Mouse (Mus musculus) CD8-positive naive resting alpha-beta T cell, adult 2 months (primary cell): ENCODE data around the gene Fam229a.
"Not testable (repeated sequence)": the region's sequence is repeated elsewhere in the genome, so short reads cannot be mapped to it uniquely, and the experiment has no call there.

ENCODE experiments used
- DNase-seq, 2 experiments: peaks; one replicate each; pipeline ENCODE4 v3.0.0; 2022; ENCODE audit warnings: low read depth in 2 of 2, low spot score in 2 of 2

The Fam229a gene

DNA sequence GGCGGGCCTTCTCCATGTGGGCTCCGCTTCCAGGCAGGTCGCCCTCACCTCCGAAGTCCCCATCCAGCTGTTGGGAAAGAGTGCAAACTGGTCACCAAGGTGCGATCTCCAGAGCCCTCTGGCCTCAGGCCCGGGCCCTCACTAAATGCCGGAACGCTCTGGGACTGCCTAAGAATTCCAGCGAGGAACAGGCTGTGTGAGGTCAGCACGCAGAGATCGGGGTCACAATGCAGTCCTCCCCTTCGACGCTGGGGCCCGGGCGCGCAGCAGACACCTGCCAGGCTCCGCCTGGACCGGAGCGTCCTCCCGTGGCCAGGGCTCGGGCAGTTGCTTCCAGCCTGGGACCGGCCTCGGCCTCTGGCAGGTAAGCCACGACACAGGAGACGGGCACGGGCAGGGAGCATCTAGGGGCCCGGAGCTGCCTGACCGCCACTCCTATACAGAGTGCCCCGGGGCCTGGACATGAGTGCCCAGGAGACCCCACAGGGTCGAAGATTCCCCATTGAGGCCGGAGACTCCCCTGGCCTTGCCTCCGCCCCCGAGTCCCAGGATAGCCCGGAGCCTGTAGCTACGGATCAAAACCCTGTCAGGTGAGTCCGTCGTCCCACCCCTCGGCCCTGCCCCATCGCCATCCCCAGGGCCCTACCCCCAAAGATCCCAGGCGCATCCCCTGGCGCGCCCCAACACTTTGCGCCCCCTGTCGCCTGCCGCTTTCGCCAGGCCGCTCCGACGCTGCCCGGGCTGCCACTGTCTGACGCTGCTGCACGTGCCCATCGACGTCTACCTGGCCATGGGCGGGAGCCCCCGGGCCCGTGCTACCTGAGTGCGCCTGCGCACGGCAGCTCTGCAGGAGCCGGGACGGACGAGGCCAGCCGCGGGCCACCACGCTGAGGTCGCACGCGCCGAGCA is at the start of gene Fam229a, which contains the start of gene Tssk3:
Gene Fam229a (plus strand): TSS at position 219 of the 909 bp plus-strand sequence.
Gene Tssk3 (minus strand): TSS at position 51 of the 909 bp plus-strand sequence.
- peak in 1 of 2 experiments; percentile 11 for DNase-seq

DNA sequence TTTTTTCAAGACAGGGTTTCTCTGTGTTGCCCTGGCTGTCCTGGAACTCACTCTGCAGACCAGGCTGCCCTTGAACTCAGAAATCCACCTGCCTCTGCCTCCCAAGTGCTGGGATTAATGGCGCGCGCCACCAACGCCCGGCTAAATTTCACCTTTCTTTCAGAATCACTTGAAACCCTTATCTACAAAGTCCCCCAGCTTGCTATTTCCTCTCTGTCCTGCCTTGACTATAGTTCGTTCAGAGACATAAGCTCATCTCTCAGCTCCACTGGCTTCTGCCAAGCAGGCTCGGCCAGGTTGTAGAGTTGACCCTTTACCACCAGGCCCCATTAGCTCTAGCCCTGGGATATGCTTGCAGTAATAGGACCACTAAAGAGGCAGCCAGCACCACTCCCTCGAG is 43.6 kb upstream of the Fam229a start:
- DNase-seq, result no peak

DNA sequence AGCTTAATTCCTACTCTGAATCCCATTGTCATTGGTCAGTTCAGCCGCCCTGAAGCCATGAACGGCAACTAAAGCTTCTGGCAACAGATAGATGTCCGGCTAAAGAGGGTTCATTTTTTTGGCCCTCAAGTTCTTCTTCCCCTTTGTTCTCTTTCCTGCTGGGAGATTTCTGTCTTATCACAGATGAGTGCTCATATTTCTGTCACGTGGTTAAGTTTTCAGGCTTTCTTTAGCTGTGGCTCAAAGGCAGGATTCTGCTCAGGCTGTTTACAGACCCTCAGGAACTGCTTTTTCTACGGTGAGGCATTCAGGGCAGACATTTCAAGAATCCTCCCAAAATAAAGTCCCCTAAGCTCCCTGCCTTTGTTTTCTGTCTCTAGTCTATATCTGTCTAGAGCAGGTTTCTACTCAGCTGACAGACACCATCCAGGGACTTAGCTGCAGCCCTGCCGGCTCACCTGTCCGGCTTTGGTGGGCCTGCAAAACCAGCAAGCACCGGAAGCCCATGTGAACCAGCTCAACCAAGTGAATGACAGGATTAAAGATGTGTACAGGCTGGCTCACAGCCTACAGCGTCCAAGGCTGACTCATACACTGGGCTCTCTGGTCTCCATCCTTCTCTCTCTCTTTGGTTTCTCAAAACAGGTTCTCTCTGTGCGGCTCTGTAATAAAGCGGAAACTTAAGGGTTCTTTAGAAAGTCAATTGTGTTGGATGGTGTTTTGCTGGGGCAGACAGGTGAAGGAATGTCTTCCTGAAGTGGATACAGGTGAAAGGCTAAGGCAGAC is 43.0 kb upstream of the Fam229a start:
- no peak for DNase-seq

GRCm38 (mm10) chr4:129448713-129449112 is 42.3 kb upstream of the Fam229a start:
- no peak for DNase-seq

GRCm38 (mm10) chr4:129450851-129451250 is 40.1 kb upstream of the Fam229a start:
- DNase-seq, result no peak

- no peak for DNase-seq
These were observed 39.4 kb upstream of the Fam229a start for GRCm38 (mm10) chr4:129451471-129452169.

- DNase-seq, result peak; percentile 51 to 69
These were observed 35.7 kb upstream of the Fam229a start for GRCm38 (mm10) chr4:129455265-129455664.

- no peak for DNase-seq
These were observed 34.9 kb upstream of the Fam229a start for GRCm38 (mm10) chr4:129456126-129456525.

DNA sequence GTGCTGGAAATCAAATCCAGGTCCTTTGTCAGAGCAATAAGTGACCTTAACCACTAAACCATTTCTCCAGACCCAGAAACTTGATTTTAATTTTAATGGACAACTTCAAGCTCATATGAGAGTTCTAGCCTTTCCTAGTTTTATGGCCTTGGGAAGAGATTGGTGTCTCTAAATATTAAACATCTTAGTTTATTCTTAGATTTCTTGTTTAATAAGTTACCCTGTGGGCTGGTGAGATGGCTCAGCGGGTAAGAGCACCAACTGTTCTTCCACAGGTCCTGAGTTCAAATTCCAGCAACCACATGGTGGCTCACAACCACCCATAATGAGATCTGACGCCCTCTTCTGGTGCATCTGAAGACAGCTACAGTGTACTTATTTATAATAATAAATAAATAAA is 33.7 kb upstream of the Fam229a start:
- not testable (repeated sequence) for DNase-seq

GRCm38 (mm10) chr4:129459726-129460125 is 31.3 kb upstream of the Fam229a start:
- no peak for DNase-seq

- DNase-seq, result no peak
These were observed 30.2 kb upstream of the Fam229a start for GRCm38 (mm10) chr4:129460827-129461182.

GRCm38 (mm10) chr4:129461183-129461960 is 29.6 kb upstream of the Fam229a start, which contains the start of gene Bsdc1:
TSS of gene Bsdc1 (plus strand) at chr4:129461581.
- DNase-seq, result peak; percentile 99 to 100

DNA sequence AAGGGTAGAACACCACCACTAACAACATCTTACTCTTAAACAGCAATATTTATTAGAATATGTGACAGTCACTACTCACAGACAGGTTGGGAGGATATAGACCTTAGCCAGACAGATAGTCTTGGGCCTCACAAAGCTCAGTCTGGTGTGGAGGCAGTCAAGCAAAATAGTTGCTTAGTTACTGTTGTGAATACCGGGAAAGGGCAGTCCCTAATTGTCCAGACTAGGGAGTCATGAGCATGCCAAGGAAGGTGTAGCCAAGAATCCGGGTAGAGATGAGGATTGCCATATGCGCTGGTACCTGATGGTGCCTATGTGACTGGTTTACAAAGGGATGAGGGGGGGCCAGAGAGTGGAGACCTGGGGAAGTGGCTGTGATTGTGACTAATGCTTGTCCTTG is 28.9 kb upstream of the Fam229a start:
- DNase-seq, result no peak

DNA sequence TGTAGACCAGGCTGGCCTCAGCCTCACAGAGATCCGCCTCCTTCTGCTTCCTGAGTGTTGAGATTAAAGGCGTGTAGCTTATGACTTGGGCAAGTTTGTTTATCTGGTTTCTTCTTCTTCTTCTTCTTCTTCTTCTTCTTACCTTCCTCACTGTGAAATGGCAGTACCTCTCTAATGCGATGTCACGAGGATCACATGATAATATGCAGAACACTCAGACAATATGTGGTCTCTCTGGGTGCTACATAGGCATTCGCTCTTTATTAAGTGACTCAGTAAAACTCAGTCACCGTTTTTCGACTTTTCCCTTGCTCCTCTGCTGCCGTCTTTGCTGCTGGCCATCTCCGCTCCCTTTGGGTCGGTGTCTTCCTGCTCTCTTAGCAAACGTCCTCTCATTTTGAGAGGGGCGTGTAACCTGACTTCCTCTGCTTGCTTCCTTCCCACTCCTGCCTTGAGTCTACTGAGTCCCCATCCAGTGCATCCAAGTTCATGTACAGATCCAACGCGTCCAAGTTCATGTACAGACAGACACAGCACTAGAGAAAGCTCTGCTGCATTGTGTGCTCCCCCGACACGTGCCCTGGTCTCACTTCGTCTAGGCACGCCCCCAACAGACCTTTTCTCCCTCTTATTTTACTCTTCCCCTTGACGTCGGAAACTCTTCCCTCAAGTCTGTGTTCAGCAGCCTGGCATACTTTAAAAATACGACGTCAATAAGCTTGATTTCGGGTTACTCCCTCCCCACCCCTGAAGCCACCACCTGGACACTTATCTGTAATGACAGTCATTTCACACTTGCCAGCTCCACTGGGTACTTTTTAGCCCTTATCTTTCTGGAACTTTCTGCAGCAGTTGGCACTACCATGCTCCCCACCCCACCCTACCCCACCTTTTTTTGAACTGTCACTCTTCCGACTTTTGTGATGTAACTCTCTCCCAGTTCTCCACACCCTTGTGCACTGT is 27.6 kb upstream of the Fam229a start:
- DNase-seq, result no peak

- DNase-seq, result no peak
These were observed 26.6 kb upstream of the Fam229a start for GRCm38 (mm10) chr4:129464286-129464815.

DNA sequence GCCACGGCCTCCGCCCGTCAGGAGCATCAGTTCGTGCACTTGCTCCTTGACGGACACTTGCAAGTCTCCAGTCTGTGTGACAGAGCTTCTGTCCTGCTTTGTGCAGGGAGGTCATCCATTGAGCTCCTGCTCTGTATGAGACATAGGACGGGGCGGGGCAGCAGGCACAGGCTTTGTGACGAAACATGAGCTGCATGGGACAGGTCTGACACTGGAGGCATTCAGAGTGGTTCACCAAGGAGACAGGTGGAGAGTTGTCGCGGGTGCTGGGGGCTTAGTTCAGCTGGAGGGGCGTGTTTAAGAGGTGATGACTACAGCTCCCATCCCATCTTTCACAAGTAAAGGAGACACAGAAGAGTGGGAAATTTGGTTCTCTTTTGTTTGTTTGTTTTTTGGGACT is 14.9 kb upstream of the Fam229a start:
- DNase-seq, result no peak

- DNase-seq, result no peak
These were observed 11.1 kb upstream of the Fam229a start for GRCm38 (mm10) chr4:129479863-129480262.

- DNase-seq, result no peak
These were observed 9.9 kb upstream of the Fam229a start for GRCm38 (mm10) chr4:129481090-129481489.

- no peak for DNase-seq
These were observed 3.7 kb downstream of the Fam229a start for GRCm38 (mm10) chr4:129494681-129495080.
